Mouse (Mus musculus) small intestine, adult 2 months (tissue): ENCODE results near the gene Btla. TPM values are rescaled to one million over a fixed set of nuclear protein-coding genes. Genes with fewer than 3 reads are reported as not detected.
A peak's percentile ranks its signal among the peaks of the same experiment; 100 is the strongest.

ENCODE experiments used
- H3K27ac ChIP-seq: fragments of 200-500 bp; 2 replicates; pipeline ENCODE4 v1.5.1; 2012; ENCODE audit warnings: low read depth, low read length, control low read depth, inconsistent platforms; ENCODE audit not compliant: insufficient read depth
- H3K27me3 ChIP-seq: fragments of 200-500 bp; 2 replicates; pipeline ENCODE4 v1.6.1; 2012; ENCODE audit warnings: mild to moderate bottlenecking, moderate library complexity, low read length, inconsistent platforms; ENCODE audit not compliant: control insufficient read depth, insufficient read depth
- H3K36me3 ChIP-seq: fragments of 200-500 bp; 2 replicates; pipeline ENCODE4 v1.6.1; 2012; ENCODE audit warnings: mild to moderate bottlenecking, low read length, control low read depth, inconsistent platforms; ENCODE audit not compliant: control insufficient read depth, insufficient read depth
- H3K4me1 ChIP-seq: fragments of 200-500 bp; 2 replicates; pipeline ENCODE4 v1.6.1; 2012; ENCODE audit warnings: low read length, inconsistent platforms, mixed read lengths; ENCODE audit not compliant: control insufficient read depth, insufficient read depth, insufficient read length
- H3K4me3 ChIP-seq: fragments of 200-500 bp; 2 replicates; pipeline ENCODE4 v1.5.1; 2012; ENCODE audit warnings: low read depth, mild to moderate bottlenecking, control low read depth, inconsistent platforms, low read length, moderate library complexity
- CTCF ChIP-seq: fragments of 200-500 bp; IDR thresholded peaks from 2 replicates; pipeline ENCODE4 v1.5.1; 2012; ENCODE audit warnings: low read depth, mild to moderate bottlenecking, control low read depth, inconsistent platforms, low read length, moderate library complexity, mixed read lengths; ENCODE audit not compliant: insufficient replicate concordance, insufficient read length; ENCODE audit errors: extremely low read depth
- POLR2A ChIP-seq: fragments of 200-500 bp; IDR thresholded peaks from 2 replicates; pipeline ENCODE4 v1.6.1; 2012; ENCODE audit warnings: low read depth, mild to moderate bottlenecking, control low read depth, inconsistent platforms, low read length, moderate library complexity
- WGBS: fragments of 180-500 bp; shearing (Covaris S2); methylation state at CpG from one replicate; pipeline ENCODE4 v1.1.7; 2018; 5-methylcytosine and 5-hydroxymethylcytosine counted together
- polyA plus RNA-seq: library from polyadenylated mRNA; depleted of rRNA; stranded (reverse); fragments of >200 nt; gene quantifications from 2 replicates; pipeline ENCODE4 v1.2.3, GENCODE M21; 2012

Btla gene
- polyA plus RNA-seq, 1 experiment: 0.86 TPM

- Histone ChIP-seq H3K27me3 (peaks cover 2% of the 10 kb centered on the region; the same call in 1 of the 2 replicates), H3K4me3 (no peak overlapping the region), H3K4me1 (no peaks in the 10 kb centered on the region), H3K27ac (no peak overlapping the region), H3K36me3 (no peaks in the 10 kb centered on the region)
- TF ChIP-seq CTCF (no peak), POLR2A (no peak)
- 56% methylated on average over 2 of the region's 2 CpGs for WGBS
Measured at GRCm38 (mm10) chr16:45249761-45250160, 25.6 kb downstream of the Btla start.

DNA sequence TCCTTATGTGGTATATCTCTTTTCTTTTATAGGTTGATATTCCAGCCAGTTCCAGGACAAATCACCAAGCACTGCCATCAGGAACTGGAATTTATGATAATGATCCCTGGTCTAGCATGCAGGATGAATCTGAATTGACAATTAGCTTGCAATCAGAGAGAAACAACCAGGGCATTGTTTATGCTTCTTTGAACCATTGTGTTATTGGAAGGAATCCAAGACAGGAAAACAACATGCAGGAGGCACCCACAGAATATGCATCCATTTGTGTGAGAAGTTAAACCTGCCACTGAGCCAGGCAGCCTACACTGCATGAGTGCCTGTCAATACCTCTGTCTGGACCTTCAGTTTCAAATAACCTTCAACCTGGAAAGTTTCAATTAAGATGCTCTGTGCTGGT is 26.2 kb downstream of the Btla start:
- TF ChIP-seq POLR2A: no peak
- no peak for TF ChIP-seq CTCF
- no peak overlapping the region for H3K27ac ChIP-seq

DNA sequence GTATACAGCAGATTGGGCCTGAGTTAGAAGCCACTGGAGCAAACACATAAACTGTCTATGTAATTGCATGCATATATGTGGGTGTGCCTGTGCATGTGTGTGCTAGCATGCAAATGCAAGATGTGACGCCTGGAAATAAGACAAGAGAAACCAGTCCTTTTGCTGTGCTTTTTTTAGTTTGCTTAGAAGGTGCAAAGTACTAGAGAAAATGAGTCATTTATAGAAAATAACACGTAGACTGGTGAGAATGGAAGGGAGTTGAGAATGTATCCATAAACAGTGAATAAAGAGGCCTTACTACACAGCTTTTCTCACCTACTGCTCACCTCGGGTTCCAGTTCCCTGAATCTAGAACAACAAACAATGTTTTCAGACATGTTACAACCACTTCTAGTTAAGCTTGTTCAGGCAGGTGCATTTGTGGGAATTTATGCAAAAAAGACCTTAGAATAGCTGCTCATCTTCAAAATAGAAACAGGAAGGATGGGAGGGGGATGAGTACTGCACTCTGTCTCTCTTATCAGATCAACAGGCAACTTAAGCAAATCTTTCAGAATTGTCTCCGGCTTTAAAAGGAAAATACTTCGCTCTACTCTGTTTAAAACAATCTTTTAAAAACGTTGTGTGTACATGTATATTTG is 27.8 kb downstream of the Btla start:
- WGBS: 65% methylated on average over 6 of the region's 6 CpGs
- no peaks in the 10 kb centered on the region for H3K36me3 ChIP-seq
- TF ChIP-seq CTCF: no peak
- no peak for TF ChIP-seq POLR2A
- peaks cover 2% of the 10 kb centered on the region; the same call in 1 of the 2 replicates for H3K27me3 ChIP-seq
- no peak overlapping the region for H3K27ac ChIP-seq
- no peak overlapping the region for H3K4me3 ChIP-seq
- H3K4me1 ChIP-seq: no peaks in the 10 kb centered on the region

More for the DNA sequence above, 26.2 kb downstream of the Btla start:
- H3K4me3 ChIP-seq: no peak overlapping the region
- H3K36me3 ChIP-seq: no peaks in the 10 kb centered on the region
- no peaks in the 10 kb centered on the region for H3K4me1 ChIP-seq
- H3K27me3 ChIP-seq: peaks cover 2% of the 10 kb centered on the region; the same call in 1 of the 2 replicates

DNA sequence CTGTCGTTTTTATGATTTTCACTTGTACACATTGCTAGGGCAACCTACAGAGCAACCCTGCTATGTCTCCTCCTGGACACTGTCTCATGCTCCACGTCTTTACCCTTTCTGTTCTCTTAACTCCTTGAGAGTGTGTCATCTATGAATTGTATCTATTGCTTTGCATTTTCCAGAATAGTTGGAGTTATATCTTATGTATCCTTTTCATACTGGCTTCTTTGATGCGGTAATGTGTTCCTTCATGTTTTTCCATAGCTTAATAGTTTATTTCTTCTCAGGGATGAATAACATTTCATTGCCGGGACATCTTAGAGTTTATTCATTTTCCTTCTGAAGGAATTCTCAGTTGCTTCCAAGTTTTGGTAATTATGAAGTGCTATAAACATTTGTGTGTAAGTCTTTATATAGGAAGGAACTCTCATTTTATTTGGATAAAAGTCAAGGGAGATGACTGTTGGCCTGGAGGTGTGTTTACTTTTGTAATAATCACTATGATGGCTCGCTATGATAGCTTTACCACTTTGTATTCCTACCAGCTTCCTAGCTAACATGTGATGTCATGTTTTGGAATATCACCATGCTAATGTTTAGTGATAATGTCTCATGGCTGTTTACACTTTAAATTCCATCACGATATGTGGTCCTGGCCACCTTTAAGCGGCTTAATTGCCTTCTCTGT is 31.2 kb downstream of the Btla start:
- Histone ChIP-seq H3K36me3 (no peaks in the 10 kb centered on the region), H3K4me1 (no peaks in the 10 kb centered on the region), H3K4me3 (no peak overlapping the region), H3K27me3 (no peaks in the 10 kb centered on the region), H3K27ac (no peak overlapping the region)
- WGBS: 62% methylated on average over 7 of the region's 7 CpGs
- TF ChIP-seq POLR2A: no peak
- no peak for TF ChIP-seq CTCF

- Histone ChIP-seq H3K4me1 (no peaks in the 10 kb centered on the region), H3K4me3 (no peak overlapping the region), H3K27ac (no peak overlapping the region), H3K36me3 (no peaks in the 10 kb centered on the region), H3K27me3 (no peaks in the 10 kb centered on the region)
- TF ChIP-seq CTCF (no peak), POLR2A (no peak)
- 68% methylated on average over 2 of the region's 2 CpGs for WGBS
Measured at GRCm38 (mm10) chr16:45256895-45257294, 32.8 kb downstream of the Btla start.

- no peaks in the 10 kb centered on the region for H3K27me3 ChIP-seq
- TF ChIP-seq CTCF: no peak
- no peak for TF ChIP-seq POLR2A
- H3K36me3 ChIP-seq: no peaks in the 10 kb centered on the region
- WGBS: 82% methylated on average over 1 of the region's 1 CpGs
- H3K27ac ChIP-seq: peak overlapping the region; percentile 53; the same call in 1 of the 2 replicates
- no peak overlapping the region for H3K4me3 ChIP-seq
- no peaks in the 10 kb centered on the region for H3K4me1 ChIP-seq
Measured at GRCm38 (mm10) chr16:45257567-45257966, 33.5 kb downstream of the Btla start.

DNA sequence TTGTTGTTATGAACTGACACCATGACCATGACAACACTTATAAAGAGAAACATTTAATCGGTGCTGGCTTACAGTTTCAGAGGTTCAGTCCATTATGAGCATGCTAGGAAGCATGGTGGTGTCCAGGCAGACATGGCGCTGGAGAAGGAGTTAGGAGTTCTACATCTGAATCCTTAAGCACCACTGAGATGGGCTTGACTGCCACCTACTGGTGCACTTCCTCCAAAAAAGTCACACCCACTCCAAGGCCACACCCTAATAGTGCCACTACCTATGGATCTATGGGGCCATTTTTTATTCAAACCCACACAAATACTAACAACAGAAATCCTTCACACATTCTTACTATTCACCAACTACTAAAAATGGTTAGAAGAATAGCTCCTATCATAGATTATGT is 35.5 kb downstream of the Btla start:
- Histone ChIP-seq H3K4me1 (no peaks in the 10 kb centered on the region), H3K27ac (no peak overlapping the region), H3K4me3 (no peak overlapping the region), H3K36me3 (no peaks in the 10 kb centered on the region), H3K27me3 (no peaks in the 10 kb centered on the region)
- 88% methylated on average over 2 of the region's 2 CpGs for WGBS
- TF ChIP-seq CTCF (no peak), POLR2A (no peak)
